Mouse (Mus musculus): ENCODE results near the gene Trmu. TPM values are rescaled to one million over a fixed set of nuclear protein-coding genes. Genes with fewer than 3 reads are reported as not detected.
A peak's percentile ranks its signal among the peaks of the same experiment; 100 is the strongest.

Trmu gene
- polyA plus RNA-seq (2012; rRNA removed), result 72.9 and 73.4 TPM in 2 replicates

DNA sequence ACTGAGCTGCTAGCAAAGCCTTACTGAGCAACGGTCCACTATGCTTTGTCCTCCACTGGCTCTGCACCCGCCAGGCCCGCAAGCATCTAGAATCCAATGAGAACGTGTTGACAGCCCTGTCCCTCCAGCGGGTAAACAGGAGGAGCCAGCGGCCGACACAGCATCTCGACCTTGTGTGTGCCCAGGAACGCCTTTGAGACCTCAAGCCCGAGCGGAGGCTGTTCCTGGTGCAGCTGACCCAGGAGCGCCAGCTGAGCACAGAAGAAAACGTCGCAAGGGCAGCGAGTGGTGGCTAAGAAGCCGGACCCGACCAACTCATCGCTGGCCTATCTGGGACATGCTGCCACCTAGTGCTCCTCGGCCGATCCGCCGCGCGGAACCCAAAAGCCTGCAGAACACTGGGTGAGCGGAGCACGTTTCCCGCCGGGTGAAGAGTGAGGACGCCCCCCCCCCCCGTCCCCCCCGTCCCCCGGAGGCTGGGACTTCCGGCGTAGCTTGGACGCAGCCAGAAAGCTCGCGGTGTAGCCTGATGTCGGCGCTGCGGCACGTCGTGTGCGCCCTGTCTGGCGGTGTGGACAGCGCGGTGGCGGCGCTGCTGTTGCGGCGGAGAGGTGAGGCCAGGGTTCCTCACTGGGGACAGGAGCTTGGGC, at the start of gene Trmu:
Trmu (plus strand) TSS at position 465 of the 650 bp plus-strand sequence.
- Histone ChIP-seq H3K4me1 (ENCODE audit: control insufficient read depth, insufficient read depth, low read length) (peaks cover 4% of the 10 kb centered on the region; the same call in 1 of the 2 replicates), H3K27ac (ENCODE audit: insufficient read depth, low read length) (peak within 1 kb of the TSS; percentile 95), H3K4me3 (replicated peaks; ENCODE audit: insufficient read depth, low read depth, low read length) (peak within 1 kb of the TSS; percentile 87), H3K27me3 (ENCODE audit: control insufficient read depth, insufficient read depth, low read length) (no peaks in the 10 kb centered on the region)
- WGBS, result under 1% methylated on average over 50 of the region's 50 CpGs
- peak; percentile 94 for DNase-seq
- TF ChIP-seq CTCF (IDR thresholded peaks at IDR 0.05; ENCODE audit: borderline replicate concordance, insufficient read depth, low read depth, low read length) (peak; percentile 60; the same call in 1 of the 2 replicates), POLR2A (IDR thresholded peaks at IDR 0.05; ENCODE audit: borderline replicate concordance, insufficient read depth, low read length) (peak; percentile 78)

DNA sequence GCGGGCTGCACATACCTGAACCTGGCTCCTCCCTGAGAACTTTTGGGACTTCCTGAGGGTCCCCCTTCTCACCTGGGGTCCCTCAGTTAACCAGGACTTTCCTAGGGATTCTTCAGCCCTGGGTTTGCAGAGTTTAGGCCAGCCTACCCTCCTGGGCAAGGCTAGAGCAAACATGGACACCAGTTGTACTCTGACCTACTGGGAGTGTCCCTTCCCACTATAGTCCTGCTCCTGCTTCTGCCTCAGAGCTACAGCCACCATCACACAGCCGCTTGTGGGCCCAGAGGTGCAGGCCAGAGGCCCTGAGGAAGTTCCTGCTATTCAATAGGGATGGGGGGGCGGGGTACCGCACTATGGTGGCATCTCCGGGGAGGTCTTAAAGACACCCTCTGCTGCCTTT, 49.6 kb upstream of the Trmu start:
- no peak overlapping the region for H3K4me3 ChIP-seq (replicated peaks; ENCODE audit: insufficient read depth, low read depth, low read length)
- 74% methylated on average over 5 of the region's 5 CpGs for WGBS
- peaks cover 3% of the 10 kb centered on the region; the same call in 1 of the 2 replicates for H3K4me1 ChIP-seq (ENCODE audit: control insufficient read depth, insufficient read depth, low read length)
- H3K27me3 ChIP-seq (ENCODE audit: control insufficient read depth, insufficient read depth, low read length), result no peaks in the 10 kb centered on the region
- TF ChIP-seq CTCF (IDR thresholded peaks at IDR 0.05; ENCODE audit: borderline replicate concordance, insufficient read depth, low read depth, low read length), result no peak
- TF ChIP-seq POLR2A (IDR thresholded peaks at IDR 0.05; ENCODE audit: borderline replicate concordance, insufficient read depth, low read length), result no peak
- H3K27ac ChIP-seq (ENCODE audit: insufficient read depth, low read length), result no peak overlapping the region
- no peak for DNase-seq

DNA sequence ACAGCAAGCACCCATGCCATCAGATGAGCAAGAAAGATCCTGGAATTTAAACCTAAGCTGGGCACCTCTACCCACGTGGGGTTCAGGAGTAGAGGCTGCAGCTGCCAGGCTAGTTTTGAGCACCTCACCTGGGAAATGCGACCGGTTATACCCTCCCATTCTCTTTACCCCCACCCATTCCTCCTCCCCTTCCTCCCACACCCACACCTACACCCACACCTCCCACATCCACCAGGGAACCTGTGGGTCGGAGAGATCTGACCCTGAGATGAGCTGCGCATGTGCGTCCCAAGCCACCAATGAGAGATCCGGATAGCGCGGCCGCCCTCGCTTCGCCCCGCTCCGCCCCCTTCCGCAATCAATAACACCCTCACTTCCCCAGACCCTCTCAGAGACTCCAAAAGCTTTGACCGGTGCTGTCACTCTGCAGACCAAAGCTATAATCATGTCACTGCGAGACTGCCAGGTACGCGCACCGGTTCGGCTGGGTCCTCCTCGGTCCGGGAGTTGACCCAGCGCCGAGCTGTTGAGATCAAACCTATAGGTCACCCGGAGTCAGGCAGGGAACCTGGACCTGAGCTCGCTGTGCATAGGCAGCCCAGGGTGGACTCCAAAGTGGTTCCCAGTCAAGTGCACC, 47.0 kb upstream of the Trmu start, which contains the start of gene Ttc38:
Ttc38 (plus strand) TSS at position 353 of the 637 bp plus-strand sequence.
- H3K4me3 ChIP-seq (replicated peaks; ENCODE audit: insufficient read depth, low read depth, low read length), result peak within 1 kb of the TSS; percentile 94
- peak within 1 kb of the TSS; percentile 66 for H3K27ac ChIP-seq (ENCODE audit: insufficient read depth, low read length)
- no peaks in the 10 kb centered on the region for H3K27me3 ChIP-seq (ENCODE audit: control insufficient read depth, insufficient read depth, low read length)
- WGBS, result 1% methylated on average over 27 of the region's 27 CpGs
- no peak for TF ChIP-seq CTCF (IDR thresholded peaks at IDR 0.05; ENCODE audit: borderline replicate concordance, insufficient read depth, low read depth, low read length)
- peak; percentile 87; the same call in 1 of the 2 replicates for TF ChIP-seq POLR2A (IDR thresholded peaks at IDR 0.05; ENCODE audit: borderline replicate concordance, insufficient read depth, low read length)
- H3K4me1 ChIP-seq (ENCODE audit: control insufficient read depth, insufficient read depth, low read length), result peaks cover 3% of the 10 kb centered on the region
- DNase-seq, result peak; percentile 89

DNA sequence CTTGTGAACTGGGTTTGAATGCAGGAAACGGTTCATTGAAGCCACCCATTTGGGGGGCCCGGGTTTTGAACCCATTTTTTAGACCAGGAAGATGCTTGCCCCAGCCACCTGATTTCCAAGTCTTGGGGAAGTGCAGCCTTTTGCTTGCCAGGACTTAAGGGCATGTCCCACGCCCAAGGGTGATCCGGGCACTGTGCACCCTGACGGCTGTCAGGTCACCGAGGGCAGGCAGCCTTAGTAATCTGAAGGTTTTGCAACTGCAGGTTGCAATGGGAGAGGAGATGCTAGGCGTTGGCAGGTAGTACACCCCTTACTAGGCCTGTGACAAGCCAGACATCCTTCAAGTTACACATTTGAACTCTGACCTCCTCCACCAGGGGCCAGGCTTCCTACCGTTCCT, 46.5 kb upstream of the Trmu start:
- peak overlapping the region; percentile 94 for H3K4me3 ChIP-seq (replicated peaks; ENCODE audit: insufficient read depth, low read depth, low read length)
- WGBS, result 48% methylated on average over 8 of the region's 8 CpGs
- H3K27me3 ChIP-seq (ENCODE audit: control insufficient read depth, insufficient read depth, low read length), result no peaks in the 10 kb centered on the region
- peaks cover 3% of the 10 kb centered on the region for H3K4me1 ChIP-seq (ENCODE audit: control insufficient read depth, insufficient read depth, low read length)
- H3K27ac ChIP-seq (ENCODE audit: insufficient read depth, low read length), result peak overlapping the region; percentile 66
- TF ChIP-seq POLR2A (IDR thresholded peaks at IDR 0.05; ENCODE audit: borderline replicate concordance, insufficient read depth, low read length) (no peak), CTCF (IDR thresholded peaks at IDR 0.05; ENCODE audit: borderline replicate concordance, insufficient read depth, low read depth, low read length) (no peak)
- no peak for DNase-seq

DNA sequence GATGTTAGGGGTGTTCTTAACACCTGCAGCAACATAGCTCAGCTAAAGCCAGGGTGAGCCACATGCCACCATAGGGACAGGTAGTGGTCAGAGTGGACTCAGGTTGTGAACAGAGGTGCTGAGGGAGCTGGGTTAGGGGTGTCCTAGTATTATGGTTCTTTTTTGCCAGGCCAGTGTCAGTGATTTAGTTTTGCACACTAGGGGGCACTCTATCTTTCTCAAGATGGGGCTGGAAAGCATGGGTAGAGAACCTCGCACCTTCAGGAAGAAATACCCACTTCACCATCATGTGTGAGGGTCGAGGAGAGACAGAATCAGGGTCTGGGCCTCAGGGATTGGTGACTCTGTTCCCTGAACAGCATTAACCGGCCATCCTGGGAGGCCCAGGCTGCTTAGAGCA, 43.8 kb upstream of the Trmu start:
- Histone ChIP-seq H3K27me3 (ENCODE audit: control insufficient read depth, insufficient read depth, low read length) (no peaks in the 10 kb centered on the region), H3K4me1 (ENCODE audit: control insufficient read depth, insufficient read depth, low read length) (peaks cover 3% of the 10 kb centered on the region), H3K27ac (ENCODE audit: insufficient read depth, low read length) (no peak overlapping the region), H3K4me3 (replicated peaks; ENCODE audit: insufficient read depth, low read depth, low read length) (no peak overlapping the region)
- TF ChIP-seq CTCF (IDR thresholded peaks at IDR 0.05; ENCODE audit: borderline replicate concordance, insufficient read depth, low read depth, low read length), result peak; percentile 15; the same call in 1 of the 2 replicates
- no peak for TF ChIP-seq POLR2A (IDR thresholded peaks at IDR 0.05; ENCODE audit: borderline replicate concordance, insufficient read depth, low read length)
- no peak for DNase-seq
- WGBS, result 60% methylated on average over 3 of the region's 3 CpGs

DNA sequence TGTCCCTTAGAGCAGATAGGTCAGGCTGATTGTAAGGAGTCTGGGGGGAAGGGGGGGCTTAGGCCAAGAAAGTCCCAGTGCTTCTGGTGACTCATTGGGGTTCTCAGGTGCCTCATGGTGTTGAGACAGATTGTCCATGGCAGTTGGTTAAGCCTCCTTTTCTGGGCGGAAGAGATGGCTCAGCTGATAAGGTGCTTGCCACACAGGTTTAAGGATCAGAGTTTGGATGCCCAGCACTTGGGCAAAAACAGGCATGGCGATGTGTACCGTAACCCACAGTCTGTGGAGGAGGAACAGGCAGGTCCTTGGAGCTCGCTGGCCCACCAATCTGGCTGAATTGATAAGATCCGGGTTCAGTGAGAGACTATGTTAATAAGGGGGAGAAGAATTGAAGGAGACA, 42.2 kb upstream of the Trmu start:
- Histone ChIP-seq H3K27me3 (ENCODE audit: control insufficient read depth, insufficient read depth, low read length) (no peaks in the 10 kb centered on the region), H3K4me1 (ENCODE audit: control insufficient read depth, insufficient read depth, low read length) (peaks cover 3% of the 10 kb centered on the region), H3K27ac (ENCODE audit: insufficient read depth, low read length) (no peak overlapping the region), H3K4me3 (replicated peaks; ENCODE audit: insufficient read depth, low read depth, low read length) (no peak overlapping the region)
- DNase-seq, result no peak
- TF ChIP-seq POLR2A (IDR thresholded peaks at IDR 0.05; ENCODE audit: borderline replicate concordance, insufficient read depth, low read length), result no peak
- no peak for TF ChIP-seq CTCF (IDR thresholded peaks at IDR 0.05; ENCODE audit: borderline replicate concordance, insufficient read depth, low read depth, low read length)
- WGBS, result 92% methylated on average over 5 of the region's 5 CpGs

DNA sequence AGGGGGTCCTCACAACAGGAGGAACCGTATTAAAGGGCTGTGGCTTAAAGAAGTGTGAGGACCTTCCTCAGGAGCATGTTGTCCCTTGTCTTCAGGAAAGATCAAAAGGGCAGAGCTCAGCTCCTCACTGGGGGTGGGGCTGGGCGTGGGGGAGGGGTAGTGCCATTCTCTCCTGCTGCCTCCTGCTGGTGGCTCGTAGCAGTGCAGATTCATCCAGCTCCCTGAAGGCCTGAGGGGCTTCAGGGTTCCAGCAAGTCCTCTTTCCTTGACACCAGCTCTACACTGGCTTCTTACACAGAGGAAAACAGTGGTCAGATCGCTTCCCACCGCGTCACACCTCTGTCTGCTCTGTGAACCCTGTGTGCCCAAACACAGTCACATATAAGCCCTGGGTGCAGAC, 38.1 kb upstream of the Trmu start:
- peaks cover 15% of the 10 kb centered on the region for H3K4me1 ChIP-seq (ENCODE audit: control insufficient read depth, insufficient read depth, low read length)
- 47% methylated on average over 6 of the region's 6 CpGs for WGBS
- H3K27me3 ChIP-seq (ENCODE audit: control insufficient read depth, insufficient read depth, low read length), result no peaks in the 10 kb centered on the region
- TF ChIP-seq CTCF (IDR thresholded peaks at IDR 0.05; ENCODE audit: borderline replicate concordance, insufficient read depth, low read depth, low read length), result peak; percentile 49
- TF ChIP-seq POLR2A (IDR thresholded peaks at IDR 0.05; ENCODE audit: borderline replicate concordance, insufficient read depth, low read length), result no peak
- H3K4me3 ChIP-seq (replicated peaks; ENCODE audit: insufficient read depth, low read depth, low read length), result no peak overlapping the region
- DNase-seq, result no peak
- H3K27ac ChIP-seq (ENCODE audit: insufficient read depth, low read length), result no peak overlapping the region

All from cerebellum, adult 2 months (tissue).